Mouse (Mus musculus) liver, embryonic 16.5 days (tissue): ENCODE measurements around the gene Atp1b2. TPM values are rescaled to one million over a fixed set of nuclear protein-coding genes. Genes with fewer than 3 reads are reported as not detected.

Experiments used
- ATAC-seq: fragments of 200-750 bp; cut with Nextera tagmentation; 2 replicates; pipeline ENCODE4 v1.8.0; 2017; ENCODE audit warnings: low read depth, mild to moderate bottlenecking, moderate number of reproducible peaks, moderate library complexity
- H3K27ac ChIP-seq: fragments of 300-500 bp; sonication (generic); 2 replicates; pipeline ENCODE4 v1.5.1; 2014; ENCODE audit warnings: mild to moderate bottlenecking, low read length
- H3K27me3 ChIP-seq: fragments of 300-500 bp; sonication (generic); 2 replicates; pipeline ENCODE4 v1.6.1; 2014; ENCODE audit warnings: low read depth, low read length, mixed read lengths; ENCODE audit not compliant: control insufficient read depth, insufficient read depth
- H3K36me3 ChIP-seq: fragments of 300-500 bp; sonication (generic); 2 replicates; pipeline ENCODE4 v1.6.1; 2014; ENCODE audit warnings: mild to moderate bottlenecking; ENCODE audit not compliant: control insufficient read depth, insufficient read depth
- H3K4me1 ChIP-seq: fragments of 300-500 bp; sonication (generic); 2 replicates; pipeline ENCODE4 v1.6.1; 2014; ENCODE audit warnings: low read depth, low read length, mixed read lengths; ENCODE audit not compliant: control insufficient read depth
- H3K4me2 ChIP-seq: fragments of 300-500 bp; sonication (generic); 2 replicates; pipeline ENCODE4 v1.6.1; 2014; ENCODE audit warnings: low read depth, low read length, mixed read lengths
- H3K4me3 ChIP-seq: fragments of 300-500 bp; sonication (generic); 2 replicates; pipeline ENCODE4 v1.5.1; 2014; ENCODE audit warnings: low read depth, mild to moderate bottlenecking, low read length
- H3K9ac ChIP-seq: fragments of 300-500 bp; sonication (generic); 2 replicates; pipeline ENCODE4 v1.6.1; 2014; ENCODE audit warnings: low read depth, low read length
- H3K9me3 ChIP-seq: fragments of 300-500 bp; sonication (generic); replicated peaks from 2 replicates; pipeline ENCODE4 v1.6.1; 2016; ENCODE audit warnings: low read length; ENCODE audit not compliant: control insufficient read depth
- WGBS: fragments of 180-500 bp; shearing (Covaris S2); extraction: QIAGEN DNeasy Blood & Tissue Kit; methylation state at CpG from one replicate; pipeline ENCODE4 v1.1.7; 2014; ENCODE audit not compliant: insufficient replicate concordance; 5-methylcytosine and 5-hydroxymethylcytosine counted together
- microRNA counts: library from miRNA; unstranded; fragments of <30 nt; microRNA quantifications from one replicate; lab custom pipeline; 2016
- microRNA-seq: library from miRNA; unstranded; fragments of <30 nt; microRNA quantifications from one replicate; pipeline ENCODE4, GENCODE M21; 2016
- polyA plus RNA-seq: library from polyadenylated mRNA; unstranded; fragments of >200 nt; fragmentation: Nextera tagmentation; extraction: Ambion mirVana; gene quantifications from 2 replicates; pipeline ENCODE4 v1.2.1, GENCODE M21; 2015

Atp1b2 gene
- polyA plus RNA-seq, 1 experiment from 2014 or later, result 12.6 TPM

- 57% methylated on average over 4 of the region's 4 CpGs for WGBS
- no peak overlapping the region for H3K27ac ChIP-seq
- H3K27me3 ChIP-seq, result peaks cover 38% of the 10 kb centered on the region
Observed at GRCm38 (mm10) chr11:69551310-69551709, 54.4 kb downstream of the Atp1b2 start.

More at GRCm38 (mm10) chr11:69551310-69551709, 54.4 kb downstream of the Atp1b2 start:
- H3K4me3 ChIP-seq, result no peak overlapping the region
- H3K9me3 ChIP-seq, result no peaks in the 10 kb centered on the region
- no peaks in the 10 kb centered on the region for H3K36me3 ChIP-seq
- H3K4me1 ChIP-seq, result peaks cover 12% of the 10 kb centered on the region
- H3K4me2 ChIP-seq, result no peak overlapping the region
- no peak overlapping the region for H3K9ac ChIP-seq
- ATAC-seq, result no peak

MicroRNAs within 50 kb of the gene (microRNA counts, 519-probe panel; counts per million panel counts)
- microRNA mmu-miR-467f (lab: Ali Mortazavi, UCI), result 2,187 counts per million, percentile 37 among the panel's probes with 10 or more counts

Small RNA genes within 50 kb of the gene (microRNA-seq; reads per million reads assigned to microRNA genes)
- gene Mir467f, result not detected

Other genes starting within 250 kb of the Atp1b2 start
- 5.0 and 5.7 TPM in 2 replicates for gene Chd3, start 236.5 kb downstream of the Atp1b2 start, polyA plus RNA-seq
- gene Naa38, start 210.5 kb downstream of the Atp1b2 start, polyA plus RNA-seq, result 73.4 and 76.8 TPM in 2 replicates
- 9.5 and 9.9 TPM in 2 replicates for gene Cyb5d1, start 210.3 kb downstream of the Atp1b2 start, polyA plus RNA-seq
- 7.1 and 7.8 TPM in 2 replicates for gene Tmem88, start 207.7 kb downstream of the Atp1b2 start, polyA plus RNA-seq
- 4.1 and 4.3 TPM in 2 replicates for gene Kdm6b, start 192.3 kb downstream of the Atp1b2 start, polyA plus RNA-seq
- gene Dnah2, start 56.8 kb downstream of the Atp1b2 start, polyA plus RNA-seq, result 0.07 and 0.09 TPM in 2 replicates
- 0.27 and 0.39 TPM in 2 replicates for gene Efnb3, start 45.7 kb downstream of the Atp1b2 start, polyA plus RNA-seq
- gene Wrap53, start 25.7 kb downstream of the Atp1b2 start, polyA plus RNA-seq, result 14.6 and 15.5 TPM in 2 replicates
- 55.5 and 55.8 TPM in 2 replicates for gene Trp53, start 25.6 kb downstream of the Atp1b2 start, polyA plus RNA-seq
- gene Shbg, start 12.0 kb upstream of the Atp1b2 start, polyA plus RNA-seq, result 26.2 and 27.9 TPM in 2 replicates
- 10.4 and 11.5 TPM in 2 replicates for gene Sat2, start 16.1 kb upstream of the Atp1b2 start, polyA plus RNA-seq
- 7.0 and 8.1 TPM in 2 replicates for gene Fxr2, start 27.0 kb upstream of the Atp1b2 start, polyA plus RNA-seq
- 0.11 TPM in 1 of 2 replicates, not detected in the other for gene Sox15, start 49.4 kb upstream of the Atp1b2 start, polyA plus RNA-seq
- gene Mpdu1, start 56.7 kb upstream of the Atp1b2 start, polyA plus RNA-seq, result 34.5 and 35.0 TPM in 2 replicates
- 32.0 and 35.4 TPM in 2 replicates for gene Cd68, start 60.2 kb upstream of the Atp1b2 start, polyA plus RNA-seq
- gene Eif4a1, start 66.5 kb upstream of the Atp1b2 start, polyA plus RNA-seq, result 223 and 225 TPM in 2 replicates
- 22.7 and 24.9 TPM in 2 replicates for gene Senp3, start 76.1 kb upstream of the Atp1b2 start, polyA plus RNA-seq
- gene Tnfsf13, start 79.8 kb upstream of the Atp1b2 start, polyA plus RNA-seq, result 0.17 and 0.40 TPM in 2 replicates
- gene Tnfsf12, start 89.9 kb upstream of the Atp1b2 start, polyA plus RNA-seq, result 2.5 and 2.8 TPM in 2 replicates
- gene Tnfsfm13, start 90.2 kb upstream of the Atp1b2 start, polyA plus RNA-seq, result 0.95 and 1.1 TPM in 2 replicates
- 11.1 and 11.9 TPM in 2 replicates for gene Polr2a, start 152.7 kb upstream of the Atp1b2 start, polyA plus RNA-seq
- gene Slc35g3, start 156.0 kb upstream of the Atp1b2 start, polyA plus RNA-seq, result 0.07 TPM in 1 of 2 replicates, not detected in the other
- gene Zbtb4, start 160.0 kb upstream of the Atp1b2 start, polyA plus RNA-seq, result 0.61 and 0.81 TPM in 2 replicates
- gene Chrnb1, start 190.0 kb upstream of the Atp1b2 start, polyA plus RNA-seq, result 0.61 and 0.96 TPM in 2 replicates
- 0.19 and 0.21 TPM in 2 replicates for gene Fgf11, start 195.9 kb upstream of the Atp1b2 start, polyA plus RNA-seq
- 0.62 and 1.0 TPM in 2 replicates for gene Tmem102, start 199.7 kb upstream of the Atp1b2 start, polyA plus RNA-seq
- gene Gm39566, start 209.4 kb upstream of the Atp1b2 start, polyA plus RNA-seq, result not detected in 2 replicates
- not detected in 2 replicates for gene Spem2, start 212.5 kb upstream of the Atp1b2 start, polyA plus RNA-seq
- gene Spem1, start 216.2 kb upstream of the Atp1b2 start, polyA plus RNA-seq, result not detected in 2 replicates
- gene Nlgn2, start 231.8 kb upstream of the Atp1b2 start, polyA plus RNA-seq, result 0.66 and 0.83 TPM in 2 replicates
- gene Tmem256, start 232.6 kb upstream of the Atp1b2 start, polyA plus RNA-seq, result 404 and 413 TPM in 2 replicates
- 22.0 and 27.8 TPM in 2 replicates for gene Plscr3, start 240.4 kb upstream of the Atp1b2 start, polyA plus RNA-seq